Mouse (Mus musculus) megakaryocyte, embryonic 14.5 days (primary cell): ENCODE data around the gene Olfr270.

Experiments used
- FLI1 ChIP-seq: IDR thresholded peaks from 2 replicates; pipeline ENCODE4 v1.6.1; 2012; ENCODE audit warnings: low read length, inconsistent platforms, mixed read lengths
- GATA1 ChIP-seq: IDR thresholded peaks from 3 replicates; pipeline ENCODE4 v1.6.1; 2012; ENCODE audit warnings: mixed read lengths, low read length, inconsistent platforms, borderline replicate concordance

GRCm38 (mm10) chr4:53014421-53014820 is 50.1 kb downstream of the Olfr270 start:
- TF ChIP-seq GATA1, result no peak
- no peak for TF ChIP-seq FLI1
